Mouse (Mus musculus) cortical plate, adult 2 months (tissue): Measurements from ENCODE around the gene Tmem168.

Experiments used
- CTCF ChIP-seq: fragments of 200-500 bp; IDR thresholded peaks from 2 replicates; pipeline ENCODE4 v1.5.1; 2011; ENCODE audit warnings: mild to moderate bottlenecking, control low read depth, low read length; ENCODE audit not compliant: insufficient read depth; ENCODE audit errors: extremely low read depth
- POLR2A ChIP-seq: fragments of 200-500 bp; IDR thresholded peaks from 2 replicates; pipeline ENCODE4 v1.6.1; 2011; ENCODE audit warnings: mild to moderate bottlenecking, low read length, control low read depth; ENCODE audit not compliant: insufficient read depth; ENCODE audit errors: extremely low read depth

DNA sequence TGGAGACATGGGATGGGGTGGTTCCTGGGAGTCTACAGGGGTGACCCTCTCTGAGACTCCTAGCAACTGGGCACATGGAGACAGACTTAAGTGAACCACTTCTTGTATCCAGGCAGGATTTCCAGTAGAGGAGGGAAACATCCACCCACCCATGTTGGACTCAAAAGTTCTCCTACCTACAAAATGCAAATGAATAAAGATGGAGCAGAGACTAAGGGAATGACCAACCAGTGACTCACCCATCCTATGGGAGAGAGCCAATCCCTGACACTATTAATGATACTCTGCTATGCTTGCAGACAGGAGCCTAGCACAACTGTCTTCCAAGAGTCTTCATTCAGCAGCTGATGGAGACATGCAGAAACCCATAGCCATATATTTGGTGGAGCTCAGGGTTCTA, 40.4 kb upstream of the Tmem168 start:
- no peak for TF ChIP-seq POLR2A
- TF ChIP-seq CTCF, result no peak
